Mouse (Mus musculus): ENCODE data around the gene Ntn5.

The Ntn5 gene

GRCm38 (mm10) chr7:45712022-45712757 lies 28.4 kb downstream of the Ntn5 start:
- no peak for DNase-seq (ENCODE audit: extremely low read depth, low read depth)

GRCm38 (mm10) chr7:45713396-45713795 lies 29.6 kb downstream of the Ntn5 start:
- no peak for DNase-seq (ENCODE audit: extremely low read depth, low read depth)

GRCm38 (mm10) chr7:45713881-45714520 lies 30.2 kb downstream of the Ntn5 start:
- no peak for DNase-seq (ENCODE audit: extremely low read depth, low read depth)

- DNase-seq (ENCODE audit: extremely low read depth, low read depth): no peak
Observed at GRCm38 (mm10) chr7:45714630-45715089, 30.8 kb downstream of the Ntn5 start.

- peak; percentile 96 for DNase-seq (ENCODE audit: extremely low read depth, low read depth)
Observed at GRCm38 (mm10) chr7:45715090-45715708, 31.4 kb downstream of the Ntn5 start, which contains the start of gene Rpl18. Gene Rpl18, plus strand, starts transcription at chr7:45715457.

DNA sequence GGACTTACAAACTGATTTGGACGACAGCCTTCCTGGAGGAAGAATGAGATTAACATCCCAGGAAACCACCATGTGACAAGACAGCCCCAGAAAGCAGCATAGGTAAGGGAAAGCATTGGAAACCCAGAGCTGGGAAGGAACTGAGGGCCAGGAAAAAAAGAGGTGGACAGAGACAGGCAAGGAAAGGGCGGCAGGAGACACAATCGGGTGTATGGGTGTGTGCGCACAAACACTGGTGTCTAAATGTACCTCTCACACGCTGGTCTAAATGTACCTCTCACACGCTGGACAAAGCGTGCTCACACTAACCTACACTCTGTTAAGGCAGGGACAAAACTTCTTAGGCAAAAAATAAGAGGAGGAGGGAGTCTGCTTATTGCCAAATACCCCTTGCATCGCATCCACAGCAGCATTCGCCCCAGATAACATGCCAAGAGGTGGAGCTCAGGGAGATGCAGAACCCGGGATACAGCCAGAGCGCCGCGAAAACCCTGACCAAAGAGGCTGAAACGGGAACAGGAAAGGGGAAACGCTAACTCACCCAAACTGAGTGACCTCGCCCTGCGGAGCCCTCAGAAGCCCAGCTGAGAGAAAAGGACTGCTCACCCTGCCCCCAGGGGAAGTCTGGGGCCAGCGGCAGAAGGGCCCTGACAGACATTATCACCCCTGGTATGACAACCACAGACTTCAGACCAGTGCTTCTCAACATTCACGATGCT lies 32.1 kb downstream of the Ntn5 start:
- peak; percentile 51 for DNase-seq (ENCODE audit: extremely low read depth, low read depth)

- no peak for DNase-seq (ENCODE audit: extremely low read depth, low read depth)
Observed at GRCm38 (mm10) chr7:45716460-45716857, 32.6 kb downstream of the Ntn5 start.

- no peak for DNase-seq (ENCODE audit: extremely low read depth, low read depth)
Observed at GRCm38 (mm10) chr7:45716952-45717917, 33.4 kb downstream of the Ntn5 start.

GRCm38 (mm10) chr7:45717918-45718297 lies 34.1 kb downstream of the Ntn5 start, which contains the start of gene Sphk2:
Gene Sphk2, minus strand, starts transcription at chr7:45718002.
- peak; percentile 93 for DNase-seq (ENCODE audit: extremely low read depth, low read depth)

GRCm38 (mm10) chr7:45718331-45718730 lies 34.5 kb downstream of the Ntn5 start:
- no peak for DNase-seq (ENCODE audit: extremely low read depth, low read depth)

GRCm38 (mm10) chr7:45719180-45719579 lies 35.4 kb downstream of the Ntn5 start:
- DNase-seq (ENCODE audit: extremely low read depth, low read depth): no peak

DNA sequence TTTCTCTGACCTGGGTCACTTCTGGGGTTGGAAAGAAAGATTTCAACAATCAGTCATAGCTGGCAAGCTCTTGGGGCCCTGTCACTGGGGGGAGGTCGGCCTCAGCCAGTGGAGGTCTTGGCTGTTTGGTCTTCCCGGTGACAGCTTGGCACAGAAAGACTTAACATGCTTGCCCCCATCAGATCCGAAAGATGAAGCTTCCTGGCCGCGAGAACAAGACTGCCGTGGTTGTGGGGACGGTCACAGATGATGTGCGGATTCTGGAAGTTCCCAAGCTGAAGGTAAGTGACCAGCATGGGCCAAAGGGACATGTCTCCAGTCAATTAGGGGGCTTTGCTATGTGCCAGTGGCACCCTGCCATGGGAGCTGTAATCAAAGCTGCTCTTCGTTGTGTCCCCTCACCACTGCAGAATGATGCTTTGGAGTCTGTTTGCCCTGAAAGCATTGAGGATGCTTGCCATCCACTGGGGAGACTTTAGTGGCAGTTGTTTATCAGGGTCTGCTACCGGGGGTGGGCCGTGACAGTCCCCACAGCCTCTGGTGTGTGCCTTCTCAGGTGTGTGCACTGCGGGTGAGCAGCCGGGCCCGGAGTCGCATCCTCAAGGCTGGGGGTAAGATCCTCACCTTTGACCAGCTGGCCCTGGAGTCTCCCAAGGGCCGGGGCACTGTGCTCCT lies 36.1 kb downstream of the Ntn5 start:
- no peak for DNase-seq (ENCODE audit: extremely low read depth, low read depth)

DNA sequence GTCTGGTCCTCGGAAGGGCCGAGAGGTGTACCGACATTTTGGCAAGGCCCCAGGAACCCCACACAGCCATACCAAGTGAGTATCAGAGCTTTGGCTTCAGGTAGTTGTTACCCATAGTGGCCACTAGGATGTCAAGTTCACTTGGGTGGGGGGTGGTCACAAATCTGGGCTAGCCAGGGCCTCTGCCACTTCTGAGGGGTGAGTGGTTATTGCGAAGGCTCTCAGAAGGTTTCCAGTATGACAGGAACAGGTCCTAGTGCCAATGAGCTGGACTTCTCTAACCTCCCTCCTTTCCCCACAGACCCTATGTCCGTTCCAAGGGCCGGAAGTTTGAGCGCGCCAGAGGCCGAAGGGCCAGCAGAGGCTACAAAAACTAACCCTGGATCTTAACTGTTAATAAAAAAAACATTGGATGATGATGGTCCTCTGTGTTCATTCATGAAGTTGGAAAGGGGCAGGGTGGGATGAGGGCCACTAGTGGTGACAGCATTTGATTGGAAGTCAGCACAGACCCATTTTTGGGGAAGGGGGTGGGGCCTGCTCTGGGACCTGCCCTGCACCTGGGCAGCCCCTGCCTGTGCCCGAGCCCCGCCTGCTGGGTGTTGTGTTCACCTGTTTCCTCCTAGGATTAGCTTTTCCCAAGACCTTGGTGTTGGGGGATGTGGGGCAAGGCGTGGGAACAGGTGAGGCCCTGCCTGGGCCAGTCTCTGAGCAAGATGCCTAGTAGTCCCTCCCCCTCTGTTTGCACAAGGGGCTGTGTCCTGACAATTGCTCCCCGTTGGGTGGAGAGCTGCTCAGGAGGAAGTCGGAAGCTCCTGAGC lies 36.8 kb downstream of the Ntn5 start, which contains the start of gene Fam83e:
Gene Fam83e (plus strand): TSS at position 800 of the 821 bp plus-strand sequence.
- no peak for DNase-seq (ENCODE audit: extremely low read depth, low read depth)

DNA sequence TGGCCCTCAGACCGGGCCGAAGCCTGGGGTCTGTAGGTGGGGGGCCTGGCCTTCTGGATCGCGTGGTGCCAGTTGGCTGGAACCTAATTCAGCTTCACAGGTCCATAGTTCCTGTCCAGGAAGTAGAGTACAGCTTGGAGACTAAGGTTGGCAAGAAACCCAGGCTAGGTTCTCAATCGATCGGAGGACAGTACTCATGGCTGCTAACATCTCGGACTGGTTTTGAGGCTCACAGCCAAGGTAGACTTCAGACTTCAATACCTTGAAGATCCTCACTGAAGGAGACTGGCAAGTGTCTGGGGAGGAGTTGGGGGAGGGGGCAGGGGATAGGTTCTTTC lies 37.4 kb downstream of the Ntn5 start:
- DNase-seq (ENCODE audit: extremely low read depth, low read depth): no peak

- no peak for DNase-seq (ENCODE audit: extremely low read depth, low read depth)
Observed at GRCm38 (mm10) chr7:45721642-45722347, 38.0 kb downstream of the Ntn5 start.

GRCm38 (mm10) chr7:45722348-45722713 lies 38.5 kb downstream of the Ntn5 start:
- DNase-seq (ENCODE audit: extremely low read depth, low read depth): no peak

DNA sequence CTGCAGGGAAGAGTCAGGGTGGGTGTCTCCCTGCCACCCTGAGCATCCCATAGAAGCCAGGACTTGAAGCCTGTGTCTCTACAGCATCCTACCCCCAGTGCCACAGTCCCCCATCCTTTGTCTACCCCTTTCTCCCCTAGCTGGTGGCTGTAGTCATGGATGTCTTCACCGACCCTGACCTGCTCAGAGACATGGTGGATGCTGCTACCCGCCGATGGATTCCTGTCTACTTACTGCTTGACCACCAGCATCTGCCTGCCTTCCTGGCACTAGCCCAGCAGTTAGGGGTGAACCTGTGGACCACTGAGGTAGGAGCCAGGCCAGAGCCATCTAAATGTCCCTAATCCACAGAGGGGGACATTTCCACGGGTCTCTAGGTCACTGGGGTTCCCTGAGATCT lies 39.5 kb downstream of the Ntn5 start:
- no peak for DNase-seq (ENCODE audit: extremely low read depth, low read depth)

GRCm38 (mm10) chr7:45723781-45724180 lies 40.0 kb downstream of the Ntn5 start:
- no peak for DNase-seq (ENCODE audit: extremely low read depth, low read depth)

GRCm38 (mm10) chr7:45725151-45725550 lies 41.3 kb downstream of the Ntn5 start:
- DNase-seq (ENCODE audit: extremely low read depth, low read depth): no peak
